Mouse (Mus musculus) kidney, adult 2 months (tissue): ENCODE measurements around the gene Tnfaip3. TPM values are rescaled to one million over a fixed set of nuclear protein-coding genes. Genes with fewer than 3 reads are reported as not detected.

ENCODE experiments used
- DNase-seq: peaks from one replicate; pipeline ENCODE4 v3.0.0; 2021
- H3K27ac ChIP-seq: fragments of 200-500 bp; 2 replicates; pipeline ENCODE4 v1.5.1; 2012; ENCODE audit warnings: low read depth, low read length, control low read depth, inconsistent platforms; ENCODE audit not compliant: insufficient read depth
- H3K27me3 ChIP-seq: fragments of 200-500 bp; replicated peaks from 2 replicates; pipeline ENCODE4 v1.6.1; 2012; ENCODE audit warnings: mild to moderate bottlenecking, moderate library complexity, low read length, inconsistent platforms; ENCODE audit not compliant: control insufficient read depth, insufficient read depth
- H3K36me3 ChIP-seq: fragments of 200-500 bp; 2 replicates; pipeline ENCODE4 v1.6.1; 2012; ENCODE audit warnings: mild to moderate bottlenecking, moderate library complexity, low read length, inconsistent platforms; ENCODE audit not compliant: control insufficient read depth, insufficient read depth
- H3K4me1 ChIP-seq: fragments of 200-500 bp; 2 replicates; pipeline ENCODE4 v1.6.1; 2011; ENCODE audit warnings: low read length; ENCODE audit not compliant: control insufficient read depth, insufficient read depth
- H3K4me3 ChIP-seq: fragments of 200-500 bp; 2 replicates; pipeline ENCODE4 v1.5.1; 2011; ENCODE audit warnings: mild to moderate bottlenecking, low read depth, low read length, control low read depth; ENCODE audit not compliant: insufficient read depth
- CTCF ChIP-seq: fragments of 200-500 bp; conservative IDR thresholded peaks from 2 replicates; pipeline ENCODE4 v1.5.1; 2011; ENCODE audit warnings: low read depth, mild to moderate bottlenecking, control low read depth, low read length, moderate library complexity, mixed read lengths; ENCODE audit not compliant: insufficient read depth, insufficient read length
- POLR2A ChIP-seq: fragments of 200-500 bp; IDR thresholded peaks from one replicate; pipeline ENCODE4 v1.6.1; 2011; ENCODE audit warnings: low read depth, low read length, control low read depth
- WGBS: fragments of 180-500 bp; shearing (Covaris S2); methylation state at CpG from one replicate; pipeline ENCODE4 v1.1.7; 2018; 5-methylcytosine and 5-hydroxymethylcytosine counted together
- polyA plus RNA-seq: library from polyadenylated mRNA; depleted of rRNA; stranded (reverse); fragments of >200 nt; gene quantifications from 2 replicates; pipeline ENCODE4 v1.2.3, GENCODE M21; 2012; rRNA removed

Gene Tnfaip3
- polyA plus RNA-seq, 1 experiment, result 3.3 TPM

GRCm38 (mm10) chr10:18959777-18960492 lies 55.5 kb downstream of the Tnfaip3 start:
- 54% methylated on average over 14 of the region's 14 CpGs for WGBS
- H3K4me1 ChIP-seq, result no peaks in the 10 kb centered on the region
- no peak overlapping the region for H3K4me3 ChIP-seq
- H3K36me3 ChIP-seq, result no peaks in the 10 kb centered on the region
- no peak for TF ChIP-seq POLR2A
- TF ChIP-seq CTCF, result no peak
- no peaks in the 10 kb centered on the region for H3K27me3 ChIP-seq
- DNase-seq, result no peak
- no peak overlapping the region for H3K27ac ChIP-seq

DNA sequence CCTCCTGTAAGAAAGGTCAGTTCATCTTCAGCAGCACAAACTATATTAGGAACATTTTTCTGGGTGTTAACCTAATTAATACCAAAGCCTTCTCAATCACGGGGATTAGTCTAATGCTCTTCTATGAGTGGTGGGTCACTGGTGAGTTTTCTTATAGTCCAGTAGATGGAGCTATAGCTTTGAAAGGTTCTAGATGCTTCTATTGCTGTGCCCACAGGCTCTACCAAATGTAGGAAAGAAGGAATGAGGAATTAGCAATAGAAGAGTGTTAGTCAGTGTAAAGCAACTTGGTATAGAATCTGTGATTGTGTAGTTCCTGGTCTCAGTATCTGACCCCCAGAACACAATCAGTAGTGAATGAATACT lies 61.8 kb downstream of the Tnfaip3 start:
- Histone ChIP-seq H3K27ac (no peak overlapping the region), H3K4me3 (no peak overlapping the region), H3K36me3 (no peaks in the 10 kb centered on the region), H3K4me1 (no peaks in the 10 kb centered on the region), H3K27me3 (no peaks in the 10 kb centered on the region)
- TF ChIP-seq POLR2A, result no peak
- TF ChIP-seq CTCF, result 0 out of 2 replicates have a peak, but pooled peaks have one; percentile 7
- 4% methylated on average over 1 of the region's 1 CpGs for WGBS
- DNase-seq, result peak; percentile 43

DNA sequence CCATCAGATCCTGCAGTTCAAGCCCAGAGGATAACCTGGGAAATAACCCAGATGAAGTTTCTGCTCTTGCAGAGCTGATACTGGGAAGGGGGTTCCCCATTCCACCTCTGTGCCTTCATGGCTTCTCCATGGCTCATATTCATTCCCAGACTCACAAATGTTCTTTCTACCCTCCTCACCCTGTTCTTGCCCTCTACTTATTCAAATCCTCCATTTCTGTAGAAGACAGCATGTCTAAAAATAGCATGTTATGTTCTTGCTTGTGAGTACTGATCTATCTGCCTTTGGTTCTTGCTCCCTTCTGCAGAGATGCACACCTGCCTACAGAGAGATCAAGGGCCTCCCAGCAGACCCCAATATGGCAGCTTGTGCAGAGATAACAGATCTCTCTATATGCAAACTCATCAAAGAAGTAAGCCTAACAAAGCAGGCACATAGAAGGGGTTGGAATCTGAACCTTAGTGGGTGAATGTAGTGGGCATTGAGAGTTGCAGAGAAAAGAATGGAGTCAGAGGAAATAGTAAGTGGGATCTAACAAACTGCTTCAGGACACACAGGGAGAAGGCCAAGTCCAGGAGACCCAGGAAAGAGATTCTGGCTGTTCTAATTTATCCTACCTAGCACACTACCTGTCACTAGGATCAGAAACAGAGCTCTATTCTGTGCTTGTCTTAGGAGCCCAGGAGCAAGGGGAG lies 62.3 kb downstream of the Tnfaip3 start:
- TF ChIP-seq POLR2A (no peak), CTCF (no peak)
- no peaks in the 10 kb centered on the region for H3K27me3 ChIP-seq
- DNase-seq, result no peak

More for the DNA sequence above, 62.3 kb downstream of the Tnfaip3 start:
- Histone ChIP-seq H3K27ac (no peak overlapping the region), H3K36me3 (no peaks in the 10 kb centered on the region), H3K4me1 (no peaks in the 10 kb centered on the region), H3K4me3 (no peak overlapping the region)

Other genes with a start within 250 kb of the Tnfaip3 start
- not detected in 2 replicates for gene Gm4922, start 228.9 kb downstream of the Tnfaip3 start, polyA plus RNA-seq
- gene Perp, start 170.6 kb downstream of the Tnfaip3 start, polyA plus RNA-seq, result 56.2 and 76.8 TPM in 2 replicates